Mouse (Mus musculus): ENCODE measurements around the gene Prrt1.

The Prrt1 gene

DNA sequence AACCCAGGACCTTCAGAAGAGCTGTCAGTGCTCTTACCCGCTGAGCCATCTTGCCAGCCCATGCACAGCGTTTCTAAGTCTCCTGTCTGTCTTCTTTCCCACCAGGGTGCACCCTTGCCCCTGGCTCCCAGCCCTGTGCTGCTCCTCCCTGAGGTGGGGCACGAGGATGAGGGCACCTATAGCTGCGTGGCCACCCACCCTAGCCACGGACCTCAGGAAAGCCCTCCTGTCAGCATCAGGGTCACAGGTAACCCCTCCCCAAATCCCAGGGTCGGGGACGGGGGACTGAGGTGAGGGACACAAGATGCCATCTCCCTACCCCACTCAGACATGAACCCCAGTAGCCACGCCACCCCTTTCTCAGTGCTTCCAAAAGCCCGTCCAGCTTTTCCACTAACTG is 29.4 kb upstream of the Prrt1 start:
- DNase-seq: no peak

DNA sequence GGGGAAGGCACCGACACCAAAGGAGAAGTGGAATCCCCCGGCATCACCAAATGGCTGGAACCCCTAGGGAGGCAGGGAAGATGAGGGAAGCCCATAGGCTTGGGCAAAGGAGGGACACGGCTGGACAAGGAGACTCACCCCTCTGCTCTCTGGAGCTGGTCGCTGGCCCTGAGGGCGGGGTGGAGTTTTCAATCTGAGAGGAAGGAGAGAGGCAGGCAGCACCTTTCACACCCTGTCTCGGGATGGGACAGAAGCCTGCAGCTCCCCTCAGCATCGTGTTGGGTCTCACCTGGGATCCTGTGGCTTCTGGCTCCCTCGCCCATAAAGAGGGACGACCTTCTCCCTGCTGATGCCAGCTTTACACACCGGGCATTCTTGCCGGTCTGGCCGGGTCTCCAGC is 27.5 kb upstream of the Prrt1 start:
- no peak for DNase-seq

GRCm38 (mm10) chr17:34603375-34604060 is 25.8 kb upstream of the Prrt1 start, which contains the start of gene Rnf5:
Gene Rnf5, minus strand, starts transcription at chr17:34603690.
- DNase-seq: peak; percentile 100

DNA sequence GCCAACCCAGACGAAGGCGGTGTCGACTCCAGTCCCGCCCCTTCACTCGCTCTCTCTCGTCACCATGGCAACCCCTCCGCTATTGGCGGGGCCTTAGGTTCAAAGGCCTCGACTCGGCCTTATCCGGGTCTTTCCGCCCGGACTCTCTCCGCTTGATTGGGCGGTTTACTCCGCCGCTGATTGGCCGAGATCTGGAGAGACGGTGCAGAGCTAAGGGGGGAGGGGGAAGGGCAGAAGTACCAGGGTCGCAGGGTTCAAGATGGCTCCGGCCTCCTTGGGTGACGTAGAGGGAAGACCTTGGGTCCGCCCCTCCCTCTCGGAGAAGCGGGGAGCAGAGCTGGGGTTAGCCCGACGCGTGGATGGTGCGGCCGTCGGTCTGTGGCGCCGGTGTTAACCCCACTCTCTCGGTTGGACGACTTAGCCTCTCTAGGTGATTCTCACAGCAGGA is 25.2 kb upstream of the Prrt1 start, which contains the start of gene Agpat1:
Gene Agpat1 (plus strand): TSS at position 202 of the 448 bp plus-strand sequence.
- peak; percentile 99 for DNase-seq

DNA sequence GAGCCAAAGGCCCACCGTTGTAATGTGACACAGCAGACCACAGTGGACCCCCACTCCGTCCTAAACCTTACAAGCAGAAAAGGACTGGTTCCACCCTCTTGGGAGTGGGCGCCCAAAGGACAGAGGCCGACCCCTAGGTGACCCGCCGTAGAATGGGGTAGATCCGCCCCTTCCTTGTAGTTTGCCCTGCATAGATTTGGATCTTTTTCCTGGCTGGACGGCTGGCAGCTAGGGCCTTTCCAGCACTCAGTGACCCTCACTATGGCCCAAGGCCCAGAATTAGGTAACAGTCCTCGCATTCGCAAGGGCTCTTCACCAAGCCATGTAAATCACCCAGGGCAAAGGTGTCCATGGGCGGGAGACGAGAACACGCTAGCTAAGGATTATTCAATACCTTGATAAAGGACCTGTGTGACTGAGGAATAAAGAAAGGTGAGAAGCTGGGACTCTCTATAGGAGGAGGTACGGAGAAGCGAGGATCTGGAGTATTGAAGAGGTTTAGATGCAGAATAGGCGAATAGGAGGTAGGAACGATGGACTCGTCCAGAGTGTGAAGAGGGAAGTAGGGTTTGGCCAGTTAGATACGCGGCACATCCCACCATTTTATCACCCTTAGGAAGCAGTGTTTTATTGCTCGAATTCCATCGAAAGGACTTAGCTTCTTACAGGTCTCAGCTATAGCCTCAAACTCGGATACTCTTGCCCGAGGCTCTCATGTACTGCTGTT is 24.7 kb upstream of the Prrt1 start:
- peak; percentile 84 for DNase-seq

- peak; percentile 98 for DNase-seq
Observed at GRCm38 (mm10) chr17:34605609-34606008, 23.7 kb upstream of the Prrt1 start.

- DNase-seq: no peak
Observed at GRCm38 (mm10) chr17:34606186-34607039, 22.9 kb upstream of the Prrt1 start.

DNA sequence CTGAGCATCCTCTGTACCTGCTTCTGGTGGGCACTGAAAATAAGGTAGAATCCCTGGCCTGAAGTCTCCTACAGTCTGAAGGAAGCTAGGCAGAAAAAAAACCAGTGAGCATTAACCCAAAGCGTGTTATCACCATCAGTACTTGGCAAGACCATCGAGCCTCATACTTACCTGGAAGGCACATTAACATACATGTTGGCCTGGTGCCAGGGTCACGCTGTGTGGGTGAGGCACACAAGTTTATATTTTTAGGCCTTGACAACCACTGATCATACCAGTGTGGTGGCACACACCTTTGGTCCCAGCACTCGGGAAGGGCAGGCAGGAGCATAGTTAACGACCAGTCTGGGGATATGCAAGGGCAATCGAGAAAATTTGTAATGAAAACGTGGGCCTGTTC is 21.3 kb upstream of the Prrt1 start:
- DNase-seq: no peak

DNA sequence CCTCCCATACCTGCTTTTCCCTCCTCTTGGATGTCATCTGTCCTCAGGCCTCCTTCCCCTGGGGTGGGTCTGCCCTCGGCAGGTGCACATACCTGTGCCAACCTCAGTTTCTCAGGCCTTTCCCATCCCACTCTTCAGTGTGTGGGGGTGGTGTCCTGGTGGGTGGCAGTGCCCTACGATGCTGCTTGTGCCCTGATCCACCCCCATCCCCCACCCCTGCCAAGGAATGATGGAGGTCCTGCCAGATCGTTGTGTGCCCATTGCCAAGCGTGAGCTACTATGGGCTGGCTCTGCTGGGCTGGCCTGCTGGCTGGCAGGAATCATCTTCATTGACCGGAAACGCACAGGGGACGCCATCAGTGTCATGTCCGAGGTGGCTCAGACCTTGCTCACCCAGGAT is 18.3 kb upstream of the Prrt1 start:
- DNase-seq: no peak

GRCm38 (mm10) chr17:34613054-34613645 is 16.2 kb upstream of the Prrt1 start:
- no peak for DNase-seq

GRCm38 (mm10) chr17:34613830-34614229 is 15.5 kb upstream of the Prrt1 start:
- no peak for DNase-seq

- no peak for DNase-seq
Observed at GRCm38 (mm10) chr17:34615871-34616270, 13.5 kb upstream of the Prrt1 start, which contains the start of gene Egfl8. Gene Egfl8, minus strand, starts transcription at chr17:34615971.

- peak; percentile 93 for DNase-seq
Observed at GRCm38 (mm10) chr17:34618999-34619398, 10.3 kb upstream of the Prrt1 start.

DNA sequence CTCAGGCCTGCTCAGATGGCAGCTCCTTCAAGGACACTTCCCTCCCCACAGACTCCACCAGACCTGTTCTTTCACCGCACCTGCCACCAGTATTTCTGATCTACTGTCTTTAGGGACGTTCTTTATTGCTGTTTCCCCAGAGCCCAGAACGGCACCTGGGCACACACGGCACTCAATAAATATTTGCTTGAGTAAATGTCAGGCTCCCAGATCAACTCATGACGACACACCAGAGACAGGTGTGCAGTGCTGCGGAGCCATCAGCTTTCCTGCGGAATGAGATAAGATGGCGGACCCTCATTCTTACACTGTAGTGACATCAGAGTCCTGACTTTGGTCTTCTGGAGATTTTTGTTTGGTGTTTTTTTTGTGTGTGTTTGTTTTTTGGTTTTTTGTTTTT is 8.3 kb upstream of the Prrt1 start:
- DNase-seq: no peak

DNA sequence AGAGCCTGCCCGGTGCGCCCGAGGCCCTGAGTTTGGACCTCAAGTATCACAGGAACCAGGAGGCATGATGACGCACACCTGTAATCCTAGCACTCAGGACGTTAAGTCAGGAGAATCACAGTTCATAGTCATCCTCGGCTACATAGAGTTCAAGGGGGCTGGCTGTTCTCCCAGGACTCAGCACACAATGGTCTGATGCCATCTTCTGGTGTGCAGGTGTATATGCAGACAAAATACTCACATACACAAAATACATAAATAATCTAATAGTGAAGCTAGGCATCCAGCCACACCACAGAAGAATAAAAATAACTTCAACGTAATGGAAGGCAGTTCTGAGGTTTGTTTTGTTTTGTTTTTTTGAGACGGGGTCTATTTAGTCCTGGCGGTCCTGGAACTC is 6.2 kb upstream of the Prrt1 start:
- no peak for DNase-seq

DNA sequence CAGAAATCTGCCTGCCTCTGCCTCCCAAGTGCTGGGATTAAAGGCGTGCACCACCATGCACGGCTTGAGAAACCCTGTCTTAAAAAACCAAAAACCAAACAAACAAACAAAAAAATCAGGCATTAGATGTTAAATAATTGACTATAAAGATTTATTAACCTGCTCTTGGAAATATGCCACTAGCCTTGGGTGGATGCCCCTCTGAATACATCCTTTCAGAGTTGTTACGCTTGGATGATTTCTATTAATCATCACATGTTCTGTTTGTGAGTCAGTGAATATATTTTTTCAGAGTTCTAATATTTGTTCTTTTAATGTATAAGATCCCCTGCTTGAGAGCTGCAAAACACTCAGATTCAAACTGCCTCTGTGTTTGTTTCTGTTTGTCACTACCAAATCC is 4.4 kb upstream of the Prrt1 start:
- no peak for DNase-seq

DNA sequence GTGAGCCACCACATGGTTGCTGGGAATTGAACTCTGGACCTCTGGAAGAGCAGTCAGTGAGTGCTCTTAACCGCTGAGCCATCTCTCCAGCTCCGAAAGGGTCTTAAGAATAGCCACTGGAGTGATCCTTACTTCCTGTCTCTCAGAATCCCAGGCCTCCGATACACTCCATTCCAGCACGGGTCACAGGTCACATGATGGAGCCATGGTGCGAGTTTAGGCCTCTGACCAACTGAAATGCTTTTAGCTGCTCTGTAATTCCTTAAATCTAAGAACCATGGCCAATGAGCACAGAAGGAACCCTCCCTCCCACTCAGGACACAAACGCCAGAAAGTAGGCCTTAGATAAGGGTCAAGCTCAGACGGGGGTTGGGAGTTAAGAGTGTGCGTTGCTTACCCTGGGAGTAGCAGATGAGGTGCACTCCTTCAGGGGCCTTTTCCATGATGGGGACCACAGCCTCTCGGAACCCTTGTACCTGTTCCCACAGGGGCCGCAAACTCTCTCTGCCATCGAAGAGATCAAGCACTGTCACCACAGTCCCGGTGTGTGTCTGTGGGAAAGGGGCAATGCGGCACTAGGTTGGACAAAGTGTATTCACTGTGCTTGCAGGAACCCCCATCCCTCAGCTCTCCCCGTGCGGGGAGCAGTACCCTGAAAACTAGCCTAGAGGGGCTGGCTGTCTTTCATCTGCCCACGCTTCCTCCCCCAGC is 3.1 kb upstream of the Prrt1 start:
- DNase-seq: no peak

DNA sequence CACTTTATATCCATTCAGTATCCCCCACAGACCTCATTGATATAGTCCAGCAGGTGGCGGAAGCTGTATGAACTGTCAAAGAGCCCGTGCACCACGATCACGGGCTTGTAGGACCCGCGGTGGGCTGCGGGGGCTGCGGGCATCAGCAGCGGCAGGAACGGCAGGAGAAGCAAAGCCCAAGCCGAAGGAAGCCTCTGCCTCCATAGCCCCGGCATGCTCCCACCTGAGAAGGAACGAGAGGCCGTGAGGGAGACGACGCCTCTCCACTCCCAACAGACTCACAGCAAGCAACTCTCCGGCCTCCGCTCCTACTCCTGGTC is 2.6 kb upstream of the Prrt1 start:
- peak; percentile 58 for DNase-seq

DNA sequence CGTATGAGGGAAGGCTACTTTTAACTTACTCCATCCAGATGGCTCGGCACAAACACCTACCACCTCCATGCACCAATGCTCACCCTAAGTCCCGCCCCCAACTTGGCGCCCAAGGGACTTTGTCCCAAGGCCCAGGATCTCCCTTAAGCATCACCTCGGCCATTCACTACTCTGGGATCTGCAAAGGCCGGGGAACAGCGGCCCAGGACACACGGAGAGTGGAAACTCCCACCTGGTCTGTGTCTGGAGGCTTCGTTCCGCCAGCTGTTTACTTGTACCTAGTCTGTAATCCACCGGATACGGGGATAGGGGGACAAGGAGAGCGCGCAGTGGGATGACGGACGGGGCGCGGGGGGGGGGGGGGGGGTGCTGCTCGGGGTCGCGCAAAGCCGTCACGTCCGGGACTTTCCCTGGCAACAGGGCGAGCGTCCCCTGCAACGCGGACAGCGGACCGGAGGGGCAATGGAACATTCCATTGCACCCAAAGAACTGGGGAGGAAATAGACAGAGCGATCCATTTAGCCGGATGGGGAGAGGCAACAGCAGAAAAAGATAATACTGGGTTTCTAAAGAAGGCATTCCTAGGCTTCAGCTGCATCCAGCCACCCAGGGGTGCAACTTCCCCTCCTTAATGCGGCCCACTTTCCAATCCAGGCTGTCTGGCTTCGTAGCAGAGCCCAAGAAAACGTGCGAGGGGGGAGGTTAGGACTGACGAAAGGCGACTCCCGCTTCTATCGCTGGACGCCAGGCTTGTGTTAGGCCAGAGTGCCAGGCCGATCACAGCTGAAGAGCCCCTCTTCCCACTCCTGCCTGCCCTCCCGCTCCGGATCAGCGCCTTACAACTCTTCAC is 2.0 kb upstream of the Prrt1 start:
- peak; percentile 89 for DNase-seq

DNA sequence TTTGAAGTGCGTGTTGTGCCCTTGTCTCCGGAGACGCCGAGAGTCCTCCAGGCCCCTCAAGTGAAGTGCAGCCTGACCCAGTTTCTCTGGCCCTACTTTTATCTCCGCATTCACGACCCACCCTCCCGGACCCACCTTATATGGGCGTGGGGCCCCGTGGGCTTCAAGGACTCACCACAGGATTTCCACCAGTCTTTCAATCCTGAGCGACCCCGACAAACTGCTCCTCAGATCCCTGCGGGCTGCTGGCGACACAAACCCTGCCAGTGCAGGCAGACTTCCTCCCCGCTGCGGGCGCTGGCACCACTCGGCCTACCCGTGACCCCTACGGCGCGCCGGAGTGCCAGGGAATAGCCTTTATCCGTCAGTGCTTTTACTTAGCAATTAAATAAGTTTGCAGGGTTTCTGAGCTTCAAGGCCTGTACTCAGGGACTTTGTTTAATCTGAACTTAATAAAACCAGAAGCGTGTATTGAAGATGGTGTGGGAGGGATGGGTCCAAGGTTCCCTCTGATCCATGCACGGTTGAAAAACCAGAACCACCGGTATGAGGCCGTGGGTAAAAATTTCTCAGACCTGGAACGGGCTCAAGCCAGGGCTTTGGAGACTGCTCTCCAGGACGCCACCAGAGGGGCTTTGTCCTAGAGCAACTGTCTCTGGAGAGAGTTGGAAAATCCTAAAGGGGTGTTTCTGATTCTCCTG is 1.2 kb upstream of the Prrt1 start, which contains the start of gene Ppt2:
Gene Ppt2 (minus strand): TSS at position 568 of the 701 bp plus-strand sequence.
- DNase-seq: peak; percentile 73

GRCm38 (mm10) chr17:34628644-34628967 is 727 bp upstream of the Prrt1 start:
- DNase-seq: no peak

Measured in lung, postnatal 36 days (tissue).